Mouse (Mus musculus) forelimb bud, embryonic 11.5 days (tissue): Measurements from ENCODE around the gene Kremen1.

Experiments
- DNase-seq: peaks from one replicate; pipeline ENCODE4 v3.0.0-alpha.2; 2012; ENCODE audit warnings: low read depth, low spot score

Kremen1 gene

GRCm38 (mm10) chr11:5176685-5177084 is 84.7 kb downstream of the Kremen1 start:
- no peak for DNase-seq

- no peak for DNase-seq
These were observed 85.5 kb downstream of the Kremen1 start for GRCm38 (mm10) chr11:5175866-5176265.

- DNase-seq = no peak
These were observed 86.2 kb downstream of the Kremen1 start for GRCm38 (mm10) chr11:5175141-5175540.

- no peak for DNase-seq
These were observed 88.5 kb downstream of the Kremen1 start for GRCm38 (mm10) chr11:5172861-5173260.

GRCm38 (mm10) chr11:5167311-5167710 is 94.0 kb downstream of the Kremen1 start:
- no peak for DNase-seq

- DNase-seq = peak; percentile 70
These were observed 95.9 kb downstream of the Kremen1 start for GRCm38 (mm10) chr11:5165471-5165916.

- DNase-seq = no peak
These were observed 97.0 kb downstream of the Kremen1 start for GRCm38 (mm10) chr11:5164310-5164709.

- no peak for DNase-seq
These were observed 97.9 kb downstream of the Kremen1 start for GRCm38 (mm10) chr11:5163421-5163820.

- DNase-seq = peak; percentile 53
These were observed 100.5 kb downstream of the Kremen1 start for GRCm38 (mm10) chr11:5160722-5161485.

GRCm38 (mm10) chr11:5158056-5158455 is 103.3 kb downstream of the Kremen1 start:
- no peak for DNase-seq

GRCm38 (mm10) chr11:5154961-5155805 is 106.2 kb downstream of the Kremen1 start:
- no peak for DNase-seq

- no peak for DNase-seq
These were observed 109.5 kb downstream of the Kremen1 start, which contains the start of gene Emid1 for GRCm38 (mm10) chr11:5151680-5152337. Gene Emid1 (minus strand): TSS chr11:5152257.

GRCm38 (mm10) chr11:5151247-5151630 is 110.1 kb downstream of the Kremen1 start:
- DNase-seq = no peak

- no peak for DNase-seq
These were observed 110.7 kb downstream of the Kremen1 start for GRCm38 (mm10) chr11:5150416-5151246.

GRCm38 (mm10) chr11:5149955-5150354 is 111.4 kb downstream of the Kremen1 start:
- DNase-seq = no peak

GRCm38 (mm10) chr11:5149249-5149648 is 112.1 kb downstream of the Kremen1 start:
- DNase-seq = no peak

GRCm38 (mm10) chr11:5145600-5145999 is 115.8 kb downstream of the Kremen1 start:
- DNase-seq = no peak

- DNase-seq = no peak
These were observed 119.4 kb downstream of the Kremen1 start for GRCm38 (mm10) chr11:5141965-5142364.
